Mouse (Mus musculus) liver, adult 2 months (tissue): ENCODE results near the gene Col6a6.

Experiments used
- CTCF ChIP-seq: fragments of 200-500 bp; IDR thresholded peaks from 2 replicates; pipeline ENCODE4 v1.5.1; 2011; ENCODE audit warnings: low read depth, low read length, control low read depth
- POLR2A ChIP-seq: fragments of 200-500 bp; IDR thresholded peaks from 2 replicates; pipeline ENCODE4 v1.6.1; 2011; ENCODE audit warnings: low read length, control low read depth; ENCODE audit not compliant: insufficient read depth; ENCODE audit errors: extremely low read depth

DNA sequence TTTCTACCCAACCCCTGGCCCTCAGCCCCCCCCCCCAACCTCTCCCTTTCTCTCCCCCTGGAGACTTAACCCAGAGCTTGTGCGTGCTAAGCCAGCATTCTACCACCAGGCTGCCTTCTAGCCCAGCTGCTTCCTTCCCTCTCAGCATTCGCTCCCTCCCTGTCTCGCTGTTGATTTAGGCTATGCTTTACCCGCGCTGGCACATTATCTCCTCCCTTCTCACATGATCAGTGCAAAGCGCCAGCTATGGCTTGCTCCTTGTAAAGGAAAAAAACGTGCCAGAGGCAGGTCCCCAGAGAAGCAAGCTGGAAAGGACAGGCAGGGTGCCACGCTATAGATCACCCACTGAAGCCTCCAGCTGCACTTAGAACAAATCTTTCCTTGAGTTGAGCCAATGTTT is 90.5 kb downstream of the Col6a6 start:
- TF ChIP-seq CTCF: no peak
- no peak for TF ChIP-seq POLR2A
